Mouse (Mus musculus): ENCODE measurements at regions not wholly inside any gene's neighbourhood (a gene's known extent, or its start where the extent isn't known, plus 50 kb on each side); places are given as distances from the start of the nearest gene placed in this dataset.
"Not testable (repeated sequence)": the region's sequence is repeated elsewhere in the genome, so short reads cannot be mapped to it uniquely, and the experiment has no call there.

GRCm38 (mm10) chr10:70866737-70867136 is 211.0 kb upstream of the Phyhipl start:
- no peak for DNase-seq (ENCODE audit: low spot score)

GRCm38 (mm10) chr10:70864650-70865049 is 208.9 kb upstream of the Phyhipl start:
- DNase-seq (ENCODE audit: low spot score): no peak

GRCm38 (mm10) chr10:70862022-70862335 is 206.2 kb upstream of the Phyhipl start:
- no peak for DNase-seq (ENCODE audit: low spot score)

GRCm38 (mm10) chr10:70861131-70862021 is 205.6 kb upstream of the Phyhipl start:
- no peak for DNase-seq (ENCODE audit: low spot score)

GRCm38 (mm10) chr10:70857155-70857820 is 201.5 kb upstream of the Phyhipl start:
- no peak for DNase-seq (ENCODE audit: low spot score)

- no peak for DNase-seq (ENCODE audit: low spot score)
These were observed 200.2 kb upstream of the Phyhipl start for GRCm38 (mm10) chr10:70855948-70856347.

- no peak for DNase-seq (ENCODE audit: low spot score)
These were observed 197.8 kb upstream of the Phyhipl start for GRCm38 (mm10) chr10:70853614-70854013.

- DNase-seq (ENCODE audit: low spot score): no peak
These were observed 192.4 kb upstream of the Phyhipl start for GRCm38 (mm10) chr10:70848141-70848540.

GRCm38 (mm10) chr10:70847341-70847882 is 191.6 kb upstream of the Phyhipl start:
- DNase-seq (ENCODE audit: low spot score): no peak

- DNase-seq (ENCODE audit: low spot score): no peak
These were observed 190.8 kb upstream of the Phyhipl start for GRCm38 (mm10) chr10:70846281-70847168.

- no peak for DNase-seq (ENCODE audit: low spot score)
These were observed 188.1 kb upstream of the Phyhipl start for GRCm38 (mm10) chr10:70843848-70844247.

GRCm38 (mm10) chr10:70842176-70842838 is 186.5 kb upstream of the Phyhipl start:
- DNase-seq (ENCODE audit: low spot score): no peak

GRCm38 (mm10) chr10:70841179-70841578 is 185.4 kb upstream of the Phyhipl start:
- DNase-seq (ENCODE audit: low spot score): not testable (repeated sequence)

GRCm38 (mm10) chr10:70838147-70838546 is 182.4 kb upstream of the Phyhipl start:
- no peak for DNase-seq (ENCODE audit: low spot score)

GRCm38 (mm10) chr10:70837326-70837725 is 181.6 kb upstream of the Phyhipl start:
- no peak for DNase-seq (ENCODE audit: low spot score)

- DNase-seq (ENCODE audit: low spot score): no peak
These were observed 176.9 kb upstream of the Phyhipl start for GRCm38 (mm10) chr10:70832616-70833015.

GRCm38 (mm10) chr10:70828217-70828616 is 172.5 kb upstream of the Phyhipl start:
- no peak for DNase-seq (ENCODE audit: low spot score)

GRCm38 (mm10) chr10:70827522-70827921 is 171.8 kb upstream of the Phyhipl start:
- DNase-seq (ENCODE audit: low spot score): not testable (repeated sequence)

- no peak for DNase-seq (ENCODE audit: low spot score)
These were observed 170.9 kb upstream of the Phyhipl start for GRCm38 (mm10) chr10:70826706-70827105.

- DNase-seq (ENCODE audit: low spot score): no peak
These were observed 169.7 kb upstream of the Phyhipl start for GRCm38 (mm10) chr10:70825451-70825850.

- no peak for DNase-seq (ENCODE audit: low spot score)
These were observed 168.7 kb upstream of the Phyhipl start for GRCm38 (mm10) chr10:70824461-70824860.

GRCm38 (mm10) chr10:70819951-70820350 is 164.2 kb upstream of the Phyhipl start:
- DNase-seq (ENCODE audit: low spot score): no peak

Measured in lung, postnatal 25 days (tissue).